Mouse (Mus musculus): ENCODE measurements around the gene Il21.

Il21 gene

DNA sequence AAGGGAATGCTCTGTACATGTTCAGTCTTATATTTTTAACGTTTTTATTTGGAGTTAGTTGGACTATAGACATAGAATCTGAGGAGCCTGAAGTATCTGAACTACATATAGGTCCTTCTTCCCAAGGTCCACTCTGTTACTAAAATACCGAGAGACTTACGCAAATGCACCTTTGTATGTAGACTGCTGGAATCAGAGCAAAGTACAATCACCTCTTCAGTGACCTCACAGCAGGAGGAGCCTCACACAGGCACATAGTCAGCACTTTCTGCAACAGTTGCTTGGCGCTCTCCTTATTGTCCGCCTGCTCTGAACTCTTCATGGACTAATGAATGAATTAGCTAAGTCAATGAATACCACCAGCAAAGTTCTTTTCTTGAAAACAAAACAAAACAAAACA, 34.1 kb downstream of the Il21 start:
- DNase-seq (ENCODE audit: extremely low spot score, low read depth, low spot score) = no peak

DNA sequence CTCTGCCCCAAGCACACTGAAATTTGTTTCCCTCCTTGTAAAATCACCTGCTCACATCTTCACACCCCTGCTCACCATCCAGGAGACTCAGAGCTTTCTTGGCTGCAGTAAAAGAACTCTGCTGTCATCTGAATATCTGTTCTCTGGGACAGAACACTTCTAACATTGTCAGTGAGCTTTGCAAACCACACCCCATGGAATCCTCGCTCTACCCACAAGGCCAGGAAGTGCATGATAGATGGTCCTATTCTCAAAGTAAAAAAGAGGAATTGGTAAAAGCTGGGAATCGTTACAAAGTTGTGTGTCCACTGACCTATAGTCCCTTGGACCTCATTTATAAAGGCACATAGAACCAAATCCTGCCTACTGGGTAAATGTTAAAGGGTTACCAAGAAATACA, 40.5 kb downstream of the Il21 start:
- no peak for DNase-seq (ENCODE audit: extremely low spot score, low read depth, low spot score)

DNA sequence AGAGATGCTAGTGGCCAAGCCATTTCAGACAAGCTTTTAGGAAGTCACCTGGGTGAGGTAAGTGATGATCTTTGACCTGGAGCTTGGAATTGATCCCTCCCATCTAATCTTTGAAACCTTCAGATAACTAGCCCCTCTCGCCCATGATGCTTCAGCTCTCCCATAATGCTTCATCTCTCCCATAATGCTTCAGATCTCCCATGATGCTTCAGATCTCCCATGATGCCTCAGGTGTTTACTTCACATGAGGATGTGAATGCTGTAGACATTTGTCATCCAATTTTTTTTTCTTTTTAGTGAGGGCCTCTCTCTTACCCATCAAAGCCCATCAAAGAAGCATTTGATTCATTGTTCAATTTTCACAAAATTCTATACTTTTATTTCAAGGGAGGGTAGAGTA, 46.9 kb downstream of the Il21 start:
- no peak for DNase-seq (ENCODE audit: extremely low spot score, low read depth, low spot score)

DNA sequence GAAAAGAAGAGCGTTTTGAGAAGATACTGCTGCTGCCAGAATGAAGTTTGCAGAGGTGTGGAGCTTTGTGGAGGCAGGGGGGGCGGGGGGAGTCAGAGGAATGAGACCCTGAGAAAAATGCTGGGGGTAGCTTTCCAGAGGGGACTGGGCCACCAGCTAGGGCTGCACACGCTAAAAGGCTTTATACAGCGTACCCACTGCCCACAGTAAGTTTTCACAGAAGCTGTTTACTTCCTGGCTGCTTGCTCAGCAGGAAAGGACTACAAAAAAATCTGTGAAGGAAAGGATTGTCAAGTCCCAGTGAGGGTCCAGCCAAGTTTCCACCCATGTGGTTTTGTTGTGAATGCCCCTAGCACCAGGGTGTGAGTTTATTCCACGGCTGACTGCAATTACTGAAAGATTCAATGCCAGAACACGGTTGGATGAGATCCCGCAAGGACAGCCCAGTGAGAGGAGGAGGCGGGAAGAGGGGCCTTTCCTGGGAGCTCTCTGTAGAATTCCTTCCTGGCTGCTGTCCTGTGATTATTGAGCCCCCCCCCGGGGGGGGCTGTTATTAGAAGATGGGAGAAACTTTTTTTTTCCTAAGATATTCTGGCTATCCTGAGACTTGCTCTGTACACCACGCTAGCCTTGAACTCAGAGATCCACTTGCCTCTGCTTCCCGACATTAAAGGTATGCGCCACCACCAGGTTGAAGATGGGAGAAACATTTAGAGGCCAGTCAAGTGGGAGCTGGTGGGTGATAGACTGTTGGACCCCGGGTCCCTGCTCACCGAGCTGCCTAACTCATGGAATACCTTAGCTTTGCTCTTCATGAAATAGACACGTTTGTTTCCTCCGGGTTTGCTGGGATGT, 49.8 kb downstream of the Il21 start:
- DNase-seq (ENCODE audit: extremely low spot score, low read depth, low spot score) = no peak

DNA sequence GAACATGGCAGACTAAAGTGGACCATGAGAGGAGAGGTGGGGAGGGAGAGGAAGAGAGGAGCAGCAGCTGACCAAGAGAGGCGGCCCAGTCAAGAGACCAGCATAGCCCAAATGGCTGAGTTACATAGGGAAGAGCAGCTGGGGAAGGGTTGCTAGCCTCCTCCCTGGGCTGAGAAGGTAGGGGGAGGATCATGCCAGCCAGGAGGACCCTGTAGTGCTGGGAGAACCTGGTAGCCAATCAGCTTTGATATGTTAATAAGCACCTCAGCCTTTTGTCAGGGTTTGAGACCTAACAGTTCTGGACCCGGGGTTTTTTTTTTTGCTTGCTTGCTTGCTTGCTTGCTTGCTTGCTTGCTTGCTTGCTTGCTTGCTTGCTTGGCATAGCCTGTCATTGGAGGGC, 51.4 kb downstream of the Il21 start:
- no peak for DNase-seq (ENCODE audit: extremely low spot score, low read depth, low spot score)

DNA sequence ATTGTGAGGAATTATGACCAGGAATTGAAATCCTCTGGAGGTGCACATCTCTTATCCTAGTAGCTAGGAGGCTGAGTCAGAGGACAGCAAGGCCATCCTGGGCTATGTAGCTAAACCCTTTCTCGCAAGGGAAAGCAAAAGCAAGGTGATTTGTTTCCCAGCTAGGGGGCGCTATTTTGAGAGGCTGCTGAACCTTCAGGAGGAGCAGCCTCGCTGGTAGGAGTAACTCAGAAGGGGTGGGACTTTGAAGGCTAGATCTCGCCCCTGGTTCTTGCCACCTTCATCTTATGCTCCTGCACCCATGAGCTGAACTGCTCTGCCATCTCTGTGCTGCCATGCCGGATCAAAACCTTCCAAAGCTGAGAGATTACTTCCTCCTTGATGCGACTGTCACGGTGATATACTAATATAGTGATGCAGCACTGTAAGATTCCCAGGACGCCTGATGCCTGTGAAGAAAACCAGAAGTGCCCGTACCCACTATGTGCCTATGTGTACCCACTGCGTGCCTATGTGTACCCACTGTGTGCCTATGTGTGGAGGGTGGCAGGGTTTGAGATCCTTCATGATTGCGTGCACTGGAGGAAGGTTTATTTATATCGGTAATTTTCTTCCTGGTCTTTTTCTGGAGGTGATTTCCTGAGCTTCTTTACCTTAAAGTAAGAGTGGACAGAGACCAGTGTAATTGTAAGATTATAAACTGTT, 52.2 kb downstream of the Il21 start:
- DNase-seq (ENCODE audit: extremely low spot score, low read depth, low spot score) = no peak

DNA sequence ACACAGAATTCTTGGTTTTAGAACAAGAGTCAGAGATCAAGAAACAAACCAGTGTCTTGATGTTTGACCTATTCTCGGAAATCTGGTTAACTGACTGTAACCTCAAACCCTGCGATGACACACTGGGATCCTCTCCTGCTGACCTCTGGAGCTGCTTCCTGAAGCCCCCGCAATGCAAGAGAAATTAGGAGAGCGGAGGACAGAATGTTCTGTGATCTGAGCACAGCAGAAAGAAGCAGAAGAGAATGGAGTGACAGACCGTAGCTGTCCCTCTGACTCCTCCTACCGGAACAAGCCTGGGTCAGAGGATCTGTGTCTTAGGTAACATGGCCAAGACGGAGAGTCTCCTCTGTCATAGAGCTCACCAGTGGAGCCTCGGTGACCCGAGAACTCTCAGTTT, 53.0 kb downstream of the Il21 start:
- no peak for DNase-seq (ENCODE audit: extremely low spot score, low read depth, low spot score)

DNA sequence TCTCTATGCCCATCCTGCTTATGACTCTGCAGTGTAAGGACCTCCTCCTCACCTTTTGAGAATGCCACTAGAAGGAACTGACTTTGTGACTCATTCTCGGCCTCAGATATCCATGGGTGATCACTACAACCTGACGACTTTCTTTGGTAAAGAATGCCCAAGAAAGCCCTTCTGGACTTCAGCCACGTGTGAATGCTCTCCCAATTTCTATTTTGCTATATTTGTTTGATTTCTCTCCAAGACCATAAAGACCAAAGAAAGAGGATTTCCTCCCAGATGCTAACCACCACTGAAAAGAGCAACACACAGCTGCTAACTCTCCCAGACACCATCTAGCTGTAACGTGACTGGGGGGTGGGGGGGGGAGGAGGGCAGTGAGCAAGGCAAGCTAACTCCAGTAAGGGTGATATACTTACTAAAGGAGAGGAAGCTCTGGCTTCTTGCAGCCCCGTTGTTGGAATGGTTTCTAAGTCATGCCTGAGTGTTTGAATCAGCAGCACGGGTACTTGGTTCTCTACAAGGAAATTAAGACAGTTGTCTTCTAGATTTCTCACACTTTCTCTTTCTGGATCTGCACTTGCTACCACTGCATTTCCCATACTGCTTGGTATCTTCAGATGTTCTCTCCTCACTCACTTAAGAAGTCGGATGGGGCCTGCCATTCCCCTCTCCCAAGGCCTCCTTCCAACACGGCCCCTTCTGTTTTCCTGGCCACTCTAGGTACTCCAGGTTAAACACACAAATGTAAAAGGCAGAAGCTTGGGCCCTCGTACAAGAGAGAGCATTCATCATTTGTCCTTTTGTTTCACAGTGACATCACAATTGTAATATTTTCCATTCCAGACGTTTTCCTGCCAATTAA, 57.5 kb downstream of the Il21 start:
- no peak for DNase-seq (ENCODE audit: extremely low spot score, low read depth, low spot score)

DNA sequence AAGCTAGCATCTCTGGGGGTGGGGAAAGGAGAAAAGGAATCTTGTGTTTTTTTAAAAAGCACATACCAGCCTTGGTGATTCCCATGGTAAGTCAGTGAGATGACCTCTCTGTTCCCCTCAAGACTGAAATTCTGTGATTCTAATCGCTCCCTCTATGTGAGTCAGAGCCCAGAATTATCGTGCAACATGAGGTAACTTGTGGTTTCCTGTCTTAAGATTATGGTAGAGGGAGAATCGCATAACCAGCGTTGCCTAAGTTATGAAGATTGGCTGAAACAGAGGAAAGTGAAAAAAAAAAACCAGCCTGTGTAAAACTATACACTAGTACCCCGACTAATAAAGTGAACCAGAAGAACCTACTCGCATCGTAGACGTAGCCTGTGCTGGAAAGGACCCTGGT, 59.2 kb downstream of the Il21 start:
- DNase-seq (ENCODE audit: extremely low spot score, low read depth, low spot score) = no peak
